Mouse (Mus musculus): ENCODE results near the gene Tmem132c. TPM values are rescaled to one million over a fixed set of nuclear protein-coding genes. Genes with fewer than 3 reads are reported as not detected.
A peak's percentile ranks its signal among the peaks of the same experiment; 100 is the strongest.

Gene Tmem132c
- total and polyA plus RNA-seq, 3 experiments: 0.14 to 0.43 TPM; not detected in 1

DNA sequence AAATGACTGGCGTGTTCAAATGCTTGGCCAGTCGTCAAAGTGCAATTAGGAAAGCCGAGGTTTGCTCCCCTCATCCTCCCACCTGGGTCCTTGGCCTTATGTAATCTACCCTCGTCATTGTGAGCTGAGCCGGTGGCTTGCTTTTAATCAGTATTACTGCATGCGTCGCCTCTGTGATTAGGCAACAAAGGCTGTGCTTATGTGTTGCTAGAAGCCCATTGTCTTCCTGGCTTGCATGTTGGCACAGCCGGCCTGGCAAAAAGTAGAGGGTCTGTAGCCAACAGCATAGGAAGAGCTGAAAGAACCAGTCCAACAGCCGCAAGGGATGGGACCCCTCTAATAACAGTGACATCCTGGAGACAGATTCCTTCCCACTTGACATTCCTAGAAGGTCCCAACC lies 239.3 kb downstream of the Tmem132c start:
- 75% methylated on average over 9 of the region's 9 CpGs for WGBS
- H3K36me3 ChIP-seq (ENCODE audit: control insufficient read depth, insufficient read depth, low read length): no peaks in the 10 kb centered on the region
- H3K79me2 ChIP-seq (replicated peaks; ENCODE audit: control insufficient read depth, insufficient read depth, low read length): no peaks in the 10 kb centered on the region
- no peak for TF ChIP-seq CTCF (IDR thresholded peaks at IDR 0.05)
- intact Hi-C loops (cut with DNase I): loop anchor here (2.0 to 5.0 kb wide), 3 partner anchors 28 to 320 kb away; no protein-coding TSS in a partner anchor
- H3K27me3 ChIP-seq (ENCODE audit: control insufficient read depth, insufficient read depth, low read length): no peaks in the 10 kb centered on the region
- H3K9ac ChIP-seq (ENCODE audit: low read depth, low read length): no peak overlapping the region
- H3K27ac ChIP-seq: no peak overlapping the region
- H3K4me3 ChIP-seq: no peak overlapping the region
- DNase-seq: no peak
- H3K4me1 ChIP-seq (ENCODE audit: control insufficient read depth, insufficient read depth, low read length): peaks cover 2% of the 10 kb centered on the region

DNA sequence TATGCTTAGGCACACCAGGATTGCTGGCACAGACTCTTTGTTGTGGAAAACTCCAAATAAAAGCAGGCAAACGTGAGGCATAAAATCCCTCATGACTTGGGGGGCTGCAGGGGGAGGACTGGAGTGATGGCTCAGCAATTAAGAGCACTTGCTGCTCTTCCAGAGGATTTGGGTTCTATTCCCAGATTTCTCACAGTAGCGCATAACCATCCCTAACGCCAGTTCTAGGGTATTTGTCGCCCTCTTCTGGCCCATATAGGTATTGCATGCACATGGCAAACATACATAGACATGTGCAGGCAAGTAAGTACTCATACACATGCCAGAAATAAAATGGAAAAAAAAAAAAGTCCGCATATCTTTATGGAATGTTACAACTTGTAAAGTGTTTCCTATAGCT lies 239.8 kb downstream of the Tmem132c start:
- intact Hi-C loops (cut with DNase I): loop anchor here (2.0 to 5.0 kb wide), 3 partner anchors 29 to 321 kb away; no protein-coding TSS in a partner anchor
- H3K4me1 ChIP-seq (ENCODE audit: control insufficient read depth, insufficient read depth, low read length): peaks cover 2% of the 10 kb centered on the region
- WGBS: 27% methylated on average over 5 of the region's 5 CpGs
- TF ChIP-seq CTCF (IDR thresholded peaks at IDR 0.05) (peak; percentile 77), POLR2A (IDR thresholded peaks at IDR 0.05; ENCODE audit: insufficient read depth, low read depth, low read length) (no peak)
- no peak overlapping the region for H3K27ac ChIP-seq
- DNase-seq: peak; percentile 11 to 45
- no peak overlapping the region for H3K9ac ChIP-seq (ENCODE audit: low read depth, low read length)
- H3K36me3 ChIP-seq (ENCODE audit: control insufficient read depth, insufficient read depth, low read length): no peaks in the 10 kb centered on the region
- H3K79me2 ChIP-seq (replicated peaks; ENCODE audit: control insufficient read depth, insufficient read depth, low read length): no peaks in the 10 kb centered on the region
- no peaks in the 10 kb centered on the region for H3K27me3 ChIP-seq (ENCODE audit: control insufficient read depth, insufficient read depth, low read length)
- H3K4me3 ChIP-seq: no peak overlapping the region

DNA sequence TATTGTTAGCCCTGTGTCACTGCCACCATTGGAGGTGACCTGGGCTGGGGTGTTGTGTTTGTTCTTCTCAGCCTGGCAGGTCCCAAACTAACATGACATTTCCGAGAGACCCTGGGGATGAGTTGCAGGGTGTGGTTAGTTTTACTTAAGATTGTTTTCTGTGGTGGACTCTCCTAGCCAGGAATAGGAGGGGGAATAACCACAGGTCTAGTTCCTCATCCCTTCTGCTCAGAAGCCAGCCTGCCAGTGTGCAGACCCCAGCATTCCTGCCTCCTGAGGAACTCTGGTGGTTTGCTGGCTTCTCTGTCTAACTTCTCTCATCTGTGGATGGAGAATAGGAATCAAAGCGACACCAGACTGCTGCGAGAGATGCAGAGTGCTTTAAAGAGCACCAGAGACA lies 240.7 kb downstream of the Tmem132c start:
- TF ChIP-seq POLR2A (IDR thresholded peaks at IDR 0.05; ENCODE audit: insufficient read depth, low read depth, low read length): no peak
- TF ChIP-seq EP300 (IDR thresholded peaks at IDR 0.05; ENCODE audit: insufficient read depth, low read depth, low read length): no peak
- no peak for TF ChIP-seq CTCF (IDR thresholded peaks at IDR 0.05)
- intact Hi-C loops (cut with DNase I): loop anchor here (5.0 kb wide), 1 partner anchor 245 kb away; no protein-coding TSS in a partner anchor
- Histone ChIP-seq H3K4me1 (ENCODE audit: control insufficient read depth, insufficient read depth, low read length) (peaks cover 2% of the 10 kb centered on the region), H3K27me3 (ENCODE audit: control insufficient read depth, insufficient read depth, low read length) (no peaks in the 10 kb centered on the region), H3K27ac (no peak overlapping the region), H3K9ac (ENCODE audit: low read depth, low read length) (no peak overlapping the region), H3K36me3 (ENCODE audit: control insufficient read depth, insufficient read depth, low read length) (no peaks in the 10 kb centered on the region), H3K4me3 (no peak overlapping the region), H3K79me2 (replicated peaks; ENCODE audit: control insufficient read depth, insufficient read depth, low read length) (no peaks in the 10 kb centered on the region)
- no peak for DNase-seq
- WGBS: 69% methylated on average over 3 of the region's 3 CpGs

DNA sequence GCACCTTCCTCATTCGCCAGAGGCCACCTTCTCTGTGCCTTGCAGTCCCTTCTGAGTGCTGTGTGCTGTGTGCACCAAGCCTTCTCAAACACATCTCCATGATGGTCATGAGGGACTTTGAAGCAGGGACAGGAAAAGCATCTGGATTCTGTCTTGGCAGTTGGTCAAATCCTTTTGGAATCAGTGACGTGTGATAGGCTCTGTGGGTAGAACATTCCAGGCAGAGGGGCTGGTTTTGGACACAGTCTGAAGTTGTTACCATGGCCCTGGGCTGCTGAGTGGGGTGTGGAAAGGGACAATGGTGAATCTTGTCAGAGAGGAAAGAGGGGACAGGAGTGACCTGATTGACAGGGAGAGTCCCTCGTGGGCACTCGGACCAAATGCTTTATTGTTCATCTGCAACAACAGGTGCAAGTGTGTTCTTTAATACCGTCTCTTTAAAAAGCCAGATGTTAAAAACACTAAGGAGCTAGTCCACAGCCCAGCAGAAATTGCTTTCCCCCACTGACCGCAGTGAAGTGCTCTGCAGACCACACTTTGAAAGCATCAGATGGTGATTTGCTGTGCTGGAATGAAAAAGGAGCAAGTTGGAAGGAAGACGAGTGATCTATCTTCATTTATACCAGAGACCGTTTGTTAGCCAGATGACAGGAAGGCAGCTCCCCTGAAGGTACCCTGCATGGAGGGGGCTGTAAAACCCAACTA lies 242.5 kb downstream of the Tmem132c start:
- TF ChIP-seq EP300 (IDR thresholded peaks at IDR 0.05; ENCODE audit: insufficient read depth, low read depth, low read length) (no peak), CTCF (IDR thresholded peaks at IDR 0.05) (no peak), POLR2A (IDR thresholded peaks at IDR 0.05; ENCODE audit: insufficient read depth, low read depth, low read length) (no peak)
- Histone ChIP-seq H3K27me3 (ENCODE audit: control insufficient read depth, insufficient read depth, low read length) (no peaks in the 10 kb centered on the region), H3K36me3 (ENCODE audit: control insufficient read depth, insufficient read depth, low read length) (no peaks in the 10 kb centered on the region), H3K27ac (no peak overlapping the region), H3K79me2 (replicated peaks; ENCODE audit: control insufficient read depth, insufficient read depth, low read length) (no peaks in the 10 kb centered on the region), H3K4me3 (no peak overlapping the region), H3K9ac (ENCODE audit: low read depth, low read length) (no peak overlapping the region), H3K4me1 (ENCODE audit: control insufficient read depth, insufficient read depth, low read length) (peaks cover 2% of the 10 kb centered on the region)
- intact Hi-C loops (cut with DNase I): loop anchor here (5.0 kb wide), 1 partner anchor 247 kb away; no protein-coding TSS in a partner anchor
- WGBS: 41% methylated on average over 8 of the region's 8 CpGs
- DNase-seq: no peak

DNA sequence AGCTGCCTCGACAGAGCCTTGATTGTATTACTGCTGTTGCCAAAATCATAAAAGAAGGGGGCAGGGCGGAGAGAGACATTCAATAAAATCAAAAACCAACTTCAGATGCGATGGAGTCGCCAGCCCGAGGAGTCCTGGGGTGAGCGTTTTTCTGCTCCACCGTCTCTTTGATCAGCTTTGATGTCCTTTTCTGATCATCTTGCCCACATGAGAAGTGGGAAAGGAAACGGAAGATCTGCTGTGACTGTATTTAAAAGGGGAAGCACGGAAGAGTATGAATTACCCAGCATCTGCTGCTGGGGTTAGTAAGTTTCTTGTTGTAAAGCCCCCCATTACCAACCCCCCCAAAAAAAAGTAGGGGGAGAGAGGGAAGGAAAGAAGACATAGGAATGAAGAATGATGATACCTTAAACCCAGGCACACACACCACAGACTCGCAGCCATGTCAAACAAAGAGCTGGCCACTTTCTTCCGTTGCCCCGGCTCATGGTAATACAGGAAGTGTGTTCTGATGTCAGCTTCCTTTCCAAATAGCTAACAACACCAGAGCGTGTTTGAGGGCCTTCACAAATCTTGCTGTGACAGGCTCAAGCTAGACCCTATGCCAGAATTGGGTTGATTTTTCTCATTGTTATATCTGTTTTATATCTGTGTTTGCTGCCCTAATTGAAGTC lies 243.3 kb downstream of the Tmem132c start:
- H3K4me1 ChIP-seq (ENCODE audit: control insufficient read depth, insufficient read depth, low read length): peaks cover 2% of the 10 kb centered on the region
- no peaks in the 10 kb centered on the region for H3K36me3 ChIP-seq (ENCODE audit: control insufficient read depth, insufficient read depth, low read length)
- H3K27me3 ChIP-seq (ENCODE audit: control insufficient read depth, insufficient read depth, low read length): no peaks in the 10 kb centered on the region
- H3K4me3 ChIP-seq: no peak overlapping the region
- intact Hi-C loops (cut with DNase I): loop anchor here (5.0 kb wide), 1 partner anchor 248 kb away; no protein-coding TSS in a partner anchor
- no peak overlapping the region for H3K27ac ChIP-seq
- TF ChIP-seq EP300 (IDR thresholded peaks at IDR 0.05; ENCODE audit: insufficient read depth, low read depth, low read length) (no peak), POLR2A (IDR thresholded peaks at IDR 0.05; ENCODE audit: insufficient read depth, low read depth, low read length) (no peak), CTCF (IDR thresholded peaks at IDR 0.05) (no peak)
- WGBS: 46% methylated on average over 13 of the region's 13 CpGs
- DNase-seq: no peak
- no peak overlapping the region for H3K9ac ChIP-seq (ENCODE audit: low read depth, low read length)
- no peaks in the 10 kb centered on the region for H3K79me2 ChIP-seq (replicated peaks; ENCODE audit: control insufficient read depth, insufficient read depth, low read length)

DNA sequence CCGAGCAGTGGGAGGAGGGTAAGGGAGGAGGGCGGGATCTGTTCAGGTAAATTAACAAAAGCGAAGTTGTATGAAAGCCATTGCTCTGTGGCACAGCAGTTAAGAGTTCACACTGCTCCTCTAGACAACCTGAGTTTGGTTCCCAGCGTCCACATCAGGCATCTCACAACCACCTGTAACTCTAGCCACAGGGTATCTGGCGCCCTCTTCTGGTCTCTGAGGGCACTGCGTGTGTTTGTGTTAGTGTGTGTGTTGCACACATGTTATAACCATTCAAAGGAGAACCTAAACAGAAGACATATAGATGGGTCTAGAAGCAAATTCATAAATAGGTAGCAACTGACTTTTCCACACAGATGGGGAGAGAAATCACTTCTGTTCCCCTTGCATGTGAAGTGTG lies 245.6 kb downstream of the Tmem132c start:
- Histone ChIP-seq H3K9ac (ENCODE audit: low read depth, low read length) (no peak overlapping the region), H3K27ac (no peak overlapping the region), H3K79me2 (replicated peaks; ENCODE audit: control insufficient read depth, insufficient read depth, low read length) (no peaks in the 10 kb centered on the region), H3K27me3 (ENCODE audit: control insufficient read depth, insufficient read depth, low read length) (no peaks in the 10 kb centered on the region), H3K36me3 (ENCODE audit: control insufficient read depth, insufficient read depth, low read length) (no peaks in the 10 kb centered on the region), H3K4me1 (ENCODE audit: control insufficient read depth, insufficient read depth, low read length) (peaks cover 2% of the 10 kb centered on the region), H3K4me3 (no peak overlapping the region)
- intact Hi-C loops (cut with DNase I): no loop called here
- 82% methylated on average over 6 of the region's 6 CpGs for WGBS
- TF ChIP-seq EP300 (IDR thresholded peaks at IDR 0.05; ENCODE audit: insufficient read depth, low read depth, low read length) (no peak), CTCF (IDR thresholded peaks at IDR 0.05) (peak; percentile 21; the same call in 1 of the 2 replicates)
- no peak for DNase-seq

Measured in heart, adult 2 months (tissue).